Mouse (Mus musculus) hindbrain, embryonic 13.5 days (tissue): ENCODE measurements around the gene Tmem131. TPM values are rescaled to one million over a fixed set of nuclear protein-coding genes. Genes with fewer than 3 reads are reported as not detected.
"Not testable (repeated sequence)": the region's sequence is repeated elsewhere in the genome, so short reads cannot be mapped to it uniquely, and the experiment has no call there.

Source experiments
- ATAC-seq: fragments of 200-750 bp; cut with Nextera tagmentation; 2 replicates; pipeline ENCODE4 v1.8.0; 2017; ENCODE audit warnings: moderate TSS enrichment; ENCODE audit not compliant: low FRiP score
- H3K27ac ChIP-seq: fragments of 300-500 bp; sonication (generic); 2 replicates; pipeline ENCODE4 v1.5.1; 2015; ENCODE audit warnings: inconsistent platforms, mild to moderate bottlenecking, moderate library complexity
- H3K27me3 ChIP-seq: fragments of 300-500 bp; sonication (generic); 2 replicates; pipeline ENCODE4 v1.6.1; 2015; ENCODE audit warnings: mild to moderate bottlenecking, inconsistent platforms
- H3K36me3 ChIP-seq: fragments of 300-500 bp; sonication (generic); 2 replicates; pipeline ENCODE4 v1.6.1; 2015; ENCODE audit warnings: mild to moderate bottlenecking, inconsistent platforms
- H3K4me1 ChIP-seq: fragments of 300-500 bp; sonication (generic); replicated peaks from 2 replicates; pipeline ENCODE4 v1.6.1; 2015; ENCODE audit warnings: inconsistent platforms
- H3K4me2 ChIP-seq: fragments of 300-500 bp; sonication (generic); 2 replicates; pipeline ENCODE4 v1.6.1; 2015; ENCODE audit warnings: inconsistent platforms, mild to moderate bottlenecking, moderate library complexity
- H3K4me3 ChIP-seq: fragments of 300-500 bp; sonication (generic); 2 replicates; pipeline ENCODE4 v1.5.1; 2015; ENCODE audit warnings: mild to moderate bottlenecking, inconsistent platforms
- H3K9ac ChIP-seq: fragments of 300-500 bp; sonication (generic); 2 replicates; pipeline ENCODE4 v1.6.1; 2015; ENCODE audit warnings: mild to moderate bottlenecking, inconsistent platforms
- H3K9me3 ChIP-seq: fragments of 300-500 bp; sonication (generic); 2 replicates; pipeline ENCODE4 v1.6.1; 2016; ENCODE audit warnings: inconsistent platforms
- WGBS: fragments of 180-500 bp; shearing (Covaris S2); methylation state at CpG from one replicate; pipeline ENCODE4 v1.1.7; 2015; 5-methylcytosine and 5-hydroxymethylcytosine counted together
- polyA plus RNA-seq: library from polyadenylated mRNA; unstranded; fragments of >200 nt; fragmentation: Nextera tagmentation; extraction: Ambion mirVana; gene quantifications from 2 replicates; pipeline ENCODE4 v1.2.1, GENCODE M21; 2015

Gene Tmem131
- polyA plus RNA-seq, 1 experiment from 2014 or later: 11.6 TPM

- Histone ChIP-seq H3K4me2 (no peak overlapping the region), H3K4me3 (no peak overlapping the region), H3K27ac (no peak overlapping the region), H3K9me3 (no peaks in the 10 kb centered on the region), H3K36me3 (peaks cover 65% of the 10 kb centered on the region), H3K27me3 (no peaks in the 10 kb centered on the region), H3K9ac (no peak overlapping the region), H3K4me1 (no peaks in the 10 kb centered on the region; the same call in 1 of the 2 replicates)
- 77% methylated on average over 12 of the region's 12 CpGs for WGBS
- no peak for ATAC-seq
These were observed 107.1 kb downstream of the Tmem131 start for GRCm38 (mm10) chr1:36836274-36836954.

GRCm38 (mm10) chr1:36835593-36835992 is 107.9 kb downstream of the Tmem131 start:
- H3K9ac ChIP-seq: no peak overlapping the region
- ATAC-seq: no peak
- H3K36me3 ChIP-seq: peaks cover 61% of the 10 kb centered on the region
- H3K9me3 ChIP-seq: no peaks in the 10 kb centered on the region
- no peaks in the 10 kb centered on the region for H3K27me3 ChIP-seq
- H3K4me3 ChIP-seq: no peak overlapping the region
- H3K4me1 ChIP-seq: no peaks in the 10 kb centered on the region; the same call in 1 of the 2 replicates
- WGBS: 93% methylated on average over 3 of the region's 3 CpGs
- H3K27ac ChIP-seq: no peak overlapping the region
- H3K4me2 ChIP-seq: no peak overlapping the region

- no peak overlapping the region for H3K4me3 ChIP-seq
- peaks cover 48% of the 10 kb centered on the region for H3K36me3 ChIP-seq
- no peak overlapping the region for H3K9ac ChIP-seq
- H3K4me1 ChIP-seq: no peaks in the 10 kb centered on the region; the same call in 1 of the 2 replicates
- ATAC-seq: no peak
- no peaks in the 10 kb centered on the region for H3K9me3 ChIP-seq
- WGBS: 91% methylated on average over 7 of the region's 7 CpGs
- H3K27me3 ChIP-seq: no peaks in the 10 kb centered on the region
- H3K4me2 ChIP-seq: no peak overlapping the region
- H3K27ac ChIP-seq: no peak overlapping the region
These were observed 109.4 kb downstream of the Tmem131 start for GRCm38 (mm10) chr1:36834090-36834489.

- no peaks in the 10 kb centered on the region for H3K9me3 ChIP-seq
- no peaks in the 10 kb centered on the region; the same call in 1 of the 2 replicates for H3K4me1 ChIP-seq
- H3K9ac ChIP-seq: no peak overlapping the region
- H3K4me3 ChIP-seq: no peak overlapping the region
- H3K36me3 ChIP-seq: peaks cover 55% of the 10 kb centered on the region
- H3K27ac ChIP-seq: no peak overlapping the region
- H3K27me3 ChIP-seq: no peaks in the 10 kb centered on the region
- ATAC-seq: no peak
- no peak overlapping the region for H3K4me2 ChIP-seq
- 62% methylated on average over 14 of the region's 14 CpGs for WGBS
These were observed 112.3 kb downstream of the Tmem131 start for GRCm38 (mm10) chr1:36830913-36831866.

- H3K4me3 ChIP-seq: no peak overlapping the region
- peaks cover 76% of the 10 kb centered on the region for H3K36me3 ChIP-seq
- H3K27ac ChIP-seq: no peak overlapping the region
- H3K4me1 ChIP-seq: no peaks in the 10 kb centered on the region
- H3K4me2 ChIP-seq: no peak overlapping the region
- no peak overlapping the region for H3K9ac ChIP-seq
- 96% methylated on average over 5 of the region's 5 CpGs for WGBS
- H3K9me3 ChIP-seq: no peaks in the 10 kb centered on the region
- ATAC-seq: no peak
- H3K27me3 ChIP-seq: no peaks in the 10 kb centered on the region
These were observed 119.1 kb downstream of the Tmem131 start for GRCm38 (mm10) chr1:36824356-36824755.

GRCm38 (mm10) chr1:36821918-36822317 is 121.5 kb downstream of the Tmem131 start:
- not testable (repeated sequence) for H3K4me3 ChIP-seq, H3K9me3 ChIP-seq, H3K4me2 ChIP-seq, H3K27ac ChIP-seq, H3K4me1 ChIP-seq, H3K9ac ChIP-seq, H3K27me3 ChIP-seq, ATAC-seq
- H3K36me3 ChIP-seq: peaks cover 85% of the 10 kb centered on the region
- WGBS: 93% methylated on average over 4 of the region's 4 CpGs

- H3K27ac ChIP-seq: no peak overlapping the region
- H3K4me1 ChIP-seq: no peaks in the 10 kb centered on the region
- no peak overlapping the region for H3K4me2 ChIP-seq
- H3K36me3 ChIP-seq: peaks cover 87% of the 10 kb centered on the region
- no peak overlapping the region for H3K9ac ChIP-seq
- WGBS: 94% methylated on average over 6 of the region's 6 CpGs
- H3K9me3 ChIP-seq: no peaks in the 10 kb centered on the region
- no peaks in the 10 kb centered on the region for H3K27me3 ChIP-seq
- ATAC-seq: no peak
- H3K4me3 ChIP-seq: no peak overlapping the region
These were observed 128.3 kb downstream of the Tmem131 start for GRCm38 (mm10) chr1:36815166-36815565.

GRCm38 (mm10) chr1:36814271-36814903 is 129.1 kb downstream of the Tmem131 start:
- ATAC-seq: no peak
- WGBS: 84% methylated on average over 5 of the region's 5 CpGs
- H3K36me3 ChIP-seq: peaks cover 89% of the 10 kb centered on the region

GRCm38 (mm10) chr1:36813415-36813814 is 130.1 kb downstream of the Tmem131 start:
- Histone ChIP-seq H3K9ac (no peak overlapping the region), H3K9me3 (no peaks in the 10 kb centered on the region), H3K27me3 (no peaks in the 10 kb centered on the region), H3K36me3 (peaks cover 92% of the 10 kb centered on the region), H3K27ac (no peak overlapping the region), H3K4me3 (no peak overlapping the region), H3K4me1 (no peaks in the 10 kb centered on the region), H3K4me2 (no peak overlapping the region)
- ATAC-seq: no peak
- WGBS: 95% methylated on average over 7 of the region's 7 CpGs

More at GRCm38 (mm10) chr1:36814271-36814903, 129.1 kb downstream of the Tmem131 start:
- Histone ChIP-seq H3K4me2 (no peak overlapping the region), H3K27ac (no peak overlapping the region), H3K4me1 (no peaks in the 10 kb centered on the region), H3K9ac (no peak overlapping the region), H3K27me3 (no peaks in the 10 kb centered on the region), H3K4me3 (no peak overlapping the region), H3K9me3 (no peaks in the 10 kb centered on the region)

- 97% methylated on average over 7 of the region's 7 CpGs for WGBS
- Histone ChIP-seq H3K9me3 (no peaks in the 10 kb centered on the region), H3K4me3 (no peak overlapping the region), H3K27ac (no peak overlapping the region), H3K36me3 (peaks cover 92% of the 10 kb centered on the region), H3K4me2 (no peak overlapping the region), H3K9ac (no peak overlapping the region), H3K27me3 (no peaks in the 10 kb centered on the region), H3K4me1 (no peaks in the 10 kb centered on the region)
- ATAC-seq: no peak
These were observed 131.7 kb downstream of the Tmem131 start for GRCm38 (mm10) chr1:36811806-36812205.

GRCm38 (mm10) chr1:36807782-36808565 is 135.5 kb downstream of the Tmem131 start:
- H3K27ac ChIP-seq: no peak overlapping the region
- no peak overlapping the region for H3K4me2 ChIP-seq
- H3K4me3 ChIP-seq: no peak overlapping the region
- no peaks in the 10 kb centered on the region for H3K9me3 ChIP-seq
- WGBS: 93% methylated on average over 14 of the region's 14 CpGs
- H3K4me1 ChIP-seq: no peaks in the 10 kb centered on the region
- ATAC-seq: no peak
- H3K27me3 ChIP-seq: no peaks in the 10 kb centered on the region
- H3K9ac ChIP-seq: no peak overlapping the region
- peaks cover 92% of the 10 kb centered on the region for H3K36me3 ChIP-seq
